Mouse (Mus musculus) bone marrow, adult 2 months (tissue): ENCODE measurements around the gene Ccdc153.

Source experiments
- CTCF ChIP-seq: fragments of 200-500 bp; IDR thresholded peaks from 2 replicates; pipeline ENCODE4 v1.5.1; 2011; ENCODE audit warnings: low read length, control low read depth; ENCODE audit not compliant: control insufficient read depth, insufficient read depth
- POLR2A ChIP-seq: fragments of 200-500 bp; IDR thresholded peaks from 2 replicates; pipeline ENCODE4 v1.6.1; 2011; ENCODE audit warnings: low read depth, mild to moderate bottlenecking, control low read depth, low read length, borderline replicate concordance; ENCODE audit not compliant: control insufficient read depth

DNA sequence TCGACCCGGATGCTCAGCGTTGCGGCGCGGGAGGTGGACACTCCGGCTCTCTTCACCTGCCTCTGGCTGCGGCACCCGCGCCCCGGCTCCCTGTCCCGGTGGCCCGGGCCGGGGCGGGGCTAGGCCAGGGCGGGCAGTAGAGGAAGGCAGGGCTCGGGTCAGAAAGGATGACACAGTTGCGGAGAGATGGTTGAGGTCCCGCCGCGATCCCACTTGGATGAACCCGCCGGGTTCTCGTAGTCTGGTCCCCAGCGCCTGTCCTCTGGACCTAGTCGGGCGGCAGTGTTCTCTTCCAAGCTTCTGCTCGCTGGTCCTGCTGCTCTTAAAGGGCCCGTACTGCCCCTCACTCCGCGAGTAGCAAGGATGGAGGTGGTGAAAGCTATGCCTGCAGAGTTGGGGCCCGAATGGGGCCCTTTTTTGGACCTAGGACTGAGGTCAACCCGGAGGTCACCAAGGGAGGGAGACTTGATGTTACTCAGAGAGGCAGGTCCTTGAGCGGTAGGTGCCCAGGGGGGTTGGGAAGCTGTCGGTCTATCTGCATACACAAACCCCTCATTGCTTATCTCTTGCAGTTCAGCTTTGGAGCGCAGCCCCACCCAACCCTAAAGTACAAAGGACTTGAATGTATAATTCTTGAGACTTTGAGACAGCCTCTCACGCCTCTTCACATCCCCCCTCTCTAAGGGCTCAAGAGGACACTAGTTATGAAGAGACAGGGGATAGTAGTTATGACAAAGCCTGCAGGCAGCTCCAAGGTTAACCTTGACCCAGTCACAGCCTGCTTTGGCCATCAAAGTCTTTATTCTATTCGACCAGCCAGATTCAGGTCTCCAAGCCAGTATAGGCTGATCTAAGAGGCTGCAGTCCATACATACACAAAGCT lies 47.8 kb downstream of the Ccdc153 start, which contains the start of gene Abcg4:
- TF ChIP-seq POLR2A (peak; percentile 46; the same call in 1 of the 2 replicates), CTCF (no peak)
